Mouse (Mus musculus): Measurements from ENCODE around the gene 1110032A03Rik. TPM values are rescaled to one million over a fixed set of nuclear protein-coding genes. Genes with fewer than 3 reads are reported as not detected.

Gene 1110032A03Rik
- polyA plus RNA-seq, 1 experiment from 2014 or later, result 46.3 TPM

DNA sequence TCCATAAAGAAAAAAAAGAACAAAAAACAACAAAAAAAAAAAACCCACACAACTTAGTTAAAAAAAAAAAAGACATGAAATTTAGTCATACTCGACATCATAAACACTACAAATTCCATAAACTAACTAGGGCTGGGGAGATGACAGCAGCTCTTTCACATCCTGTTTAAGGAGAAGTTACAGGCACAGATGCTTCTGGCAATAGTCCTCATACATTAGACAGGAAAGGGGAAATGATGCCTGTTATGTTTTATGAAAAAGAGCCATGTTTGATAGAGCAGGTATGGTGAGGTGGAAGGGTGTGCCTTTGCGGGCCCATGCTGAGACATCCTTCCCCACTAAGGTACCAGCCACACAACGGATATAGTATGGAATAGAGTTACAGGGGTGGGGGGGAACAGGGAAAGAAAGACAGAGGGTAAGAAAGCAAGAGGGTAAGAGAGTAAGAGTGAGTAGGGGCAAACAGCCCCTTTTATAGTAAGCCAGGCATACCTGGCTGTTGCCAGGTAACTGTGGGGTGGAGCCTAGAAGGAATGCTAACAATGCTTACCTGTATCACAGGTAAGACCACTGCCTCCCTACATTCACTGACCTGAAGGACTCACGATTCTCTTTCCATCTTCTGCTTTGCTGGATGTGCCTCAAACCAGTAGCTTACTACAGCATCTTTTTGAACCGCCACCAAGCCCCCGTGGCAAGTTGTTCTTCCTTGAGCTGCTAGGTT lies 13.6 kb downstream of the 1110032A03Rik start:
- ATAC-seq (ENCODE audit: low read depth), result peak; percentile 54
- Histone ChIP-seq H3K27me3 (ENCODE audit: control insufficient read depth, insufficient read depth, low read depth, low read length) (no peaks in the 10 kb centered on the region), H3K36me3 (ENCODE audit: control insufficient read depth, insufficient read depth, low read length) (no peaks in the 10 kb centered on the region), H3K4me3 (ENCODE audit: low read length) (no peak overlapping the region), H3K4me2 (ENCODE audit: low read depth, low read length) (no peak overlapping the region; the same call in 1 of the 2 replicates), H3K9me3 (ENCODE audit: control insufficient read depth, low read length) (no peaks in the 10 kb centered on the region), H3K4me1 (replicated peaks; ENCODE audit: control insufficient read depth, insufficient read depth, low read length) (0 out of 2 replicates have a peak, but pooled peaks cover 2% of the 10 kb centered on the region), H3K27ac (ENCODE audit: low read length) (peak overlapping the region; percentile 44; the same call in 1 of the 2 replicates), H3K9ac (ENCODE audit: low read length) (no peak overlapping the region)
- 36% methylated on average over 6 of the region's 6 CpGs for WGBS

DNA sequence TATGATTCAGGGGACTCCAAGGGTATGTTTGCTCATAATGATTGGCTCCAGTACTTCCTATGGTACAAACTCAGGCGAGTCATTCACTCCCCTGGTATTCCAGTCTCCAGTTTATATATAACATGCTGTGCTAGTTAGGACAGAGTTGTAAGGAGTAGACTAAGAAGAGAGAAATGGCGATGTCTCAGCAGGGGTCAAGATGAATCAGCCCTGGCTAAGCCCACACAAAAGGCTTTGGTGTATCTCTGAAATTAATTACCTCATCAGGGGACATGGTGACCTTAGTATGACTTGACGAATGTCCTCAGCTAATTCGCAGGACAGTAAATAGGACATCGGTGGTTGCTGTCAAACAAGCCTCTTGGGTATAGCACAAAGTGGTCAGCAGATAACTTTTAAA lies 18.6 kb downstream of the 1110032A03Rik start:
- Histone ChIP-seq H3K4me3 (ENCODE audit: low read length) (no peak overlapping the region), H3K9ac (ENCODE audit: low read length) (no peak overlapping the region), H3K27me3 (ENCODE audit: control insufficient read depth, insufficient read depth, low read depth, low read length) (no peaks in the 10 kb centered on the region), H3K4me1 (replicated peaks; ENCODE audit: control insufficient read depth, insufficient read depth, low read length) (peaks cover 15% of the 10 kb centered on the region), H3K36me3 (ENCODE audit: control insufficient read depth, insufficient read depth, low read length) (no peaks in the 10 kb centered on the region), H3K4me2 (ENCODE audit: low read depth, low read length) (no peak overlapping the region), H3K27ac (ENCODE audit: low read length) (no peak overlapping the region), H3K9me3 (ENCODE audit: control insufficient read depth, low read length) (no peaks in the 10 kb centered on the region)
- WGBS, result 53% methylated on average over 5 of the region's 5 CpGs
- ATAC-seq (ENCODE audit: low read depth), result no peak

GRCm38 (mm10) chr9:50753947-50754346 lies 21.4 kb downstream of the 1110032A03Rik start:
- H3K9me3 ChIP-seq (ENCODE audit: control insufficient read depth, low read length), result no peaks in the 10 kb centered on the region
- H3K4me3 ChIP-seq (ENCODE audit: low read length), result peak overlapping the region; percentile 48
- peaks cover 24% of the 10 kb centered on the region for H3K4me1 ChIP-seq (replicated peaks; ENCODE audit: control insufficient read depth, insufficient read depth, low read length)
- 33% methylated on average over 7 of the region's 7 CpGs for WGBS
- H3K36me3 ChIP-seq (ENCODE audit: control insufficient read depth, insufficient read depth, low read length), result no peaks in the 10 kb centered on the region
- no peaks in the 10 kb centered on the region for H3K27me3 ChIP-seq (ENCODE audit: control insufficient read depth, insufficient read depth, low read depth, low read length)
- peak overlapping the region; percentile 1; the same call in 1 of the 2 replicates for H3K27ac ChIP-seq (ENCODE audit: low read length)
- peak overlapping the region; percentile 65 for H3K9ac ChIP-seq (ENCODE audit: low read length)
- no peak for ATAC-seq (ENCODE audit: low read depth)
- peak overlapping the region; percentile 61 for H3K4me2 ChIP-seq (ENCODE audit: low read depth, low read length)

GRCm38 (mm10) chr9:50752784-50753615 lies 22.3 kb downstream of the 1110032A03Rik start:
- Histone ChIP-seq H3K9me3 (ENCODE audit: control insufficient read depth, low read length) (no peaks in the 10 kb centered on the region), H3K4me1 (replicated peaks; ENCODE audit: control insufficient read depth, insufficient read depth, low read length) (peaks cover 24% of the 10 kb centered on the region), H3K36me3 (ENCODE audit: control insufficient read depth, insufficient read depth, low read length) (no peaks in the 10 kb centered on the region), H3K27me3 (ENCODE audit: control insufficient read depth, insufficient read depth, low read depth, low read length) (no peaks in the 10 kb centered on the region), H3K9ac (ENCODE audit: low read length) (peak overlapping the region; percentile 65), H3K4me2 (ENCODE audit: low read depth, low read length) (peak overlapping the region; percentile 61), H3K27ac (ENCODE audit: low read length) (peak overlapping the region; percentile 92), H3K4me3 (ENCODE audit: low read length) (peak overlapping the region; percentile 48)
- ATAC-seq (ENCODE audit: low read depth), result peak; percentile 91
- WGBS, result 54% methylated on average over 17 of the region's 17 CpGs

GRCm38 (mm10) chr9:50752054-50752602 lies 23.2 kb downstream of the 1110032A03Rik start, which contains the start of gene Hspb2:
TSS of gene Hspb2 (minus strand) at chr9:50752354.
- Histone ChIP-seq H3K9ac (ENCODE audit: low read length) (peak within 1 kb of the TSS; percentile 65), H3K9me3 (ENCODE audit: control insufficient read depth, low read length) (no peaks in the 10 kb centered on the region), H3K4me1 (replicated peaks; ENCODE audit: control insufficient read depth, insufficient read depth, low read length) (peaks cover 24% of the 10 kb centered on the region), H3K36me3 (ENCODE audit: control insufficient read depth, insufficient read depth, low read length) (no peaks in the 10 kb centered on the region), H3K4me3 (ENCODE audit: low read length) (peak within 1 kb of the TSS; percentile 48), H3K4me2 (ENCODE audit: low read depth, low read length) (peak within 1 kb of the TSS; percentile 61), H3K27ac (ENCODE audit: low read length) (peak within 1 kb of the TSS; percentile 92), H3K27me3 (ENCODE audit: control insufficient read depth, insufficient read depth, low read depth, low read length) (no peaks in the 10 kb centered on the region)
- peak; percentile 59 for ATAC-seq (ENCODE audit: low read depth)
- WGBS, result 52% methylated on average over 14 of the region's 14 CpGs

DNA sequence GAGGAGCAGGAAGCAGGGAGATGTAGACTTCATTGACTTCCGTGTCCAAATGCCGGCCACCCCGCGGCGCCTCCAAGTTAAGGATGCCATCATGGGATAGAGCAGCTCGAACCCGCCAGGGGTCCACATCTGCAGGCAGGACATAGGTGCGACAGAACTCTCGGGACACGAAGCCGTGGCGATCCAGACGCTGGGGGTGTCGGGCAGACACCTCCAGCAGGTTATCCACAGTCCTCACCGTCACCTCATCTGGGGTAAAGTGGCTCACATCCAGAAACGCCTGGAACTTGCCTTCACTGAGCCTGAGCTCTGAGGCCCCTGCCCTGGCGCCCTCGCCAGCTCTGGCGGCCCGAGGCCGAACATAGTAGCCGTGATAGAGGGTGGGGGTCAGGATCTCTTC lies 24.0 kb downstream of the 1110032A03Rik start, which contains the start of gene Cryab:
TSS of gene Cryab (plus strand) at position 3 of the 400 bp plus-strand sequence.
- Histone ChIP-seq H3K9ac (ENCODE audit: low read length) (peak within 1 kb of the TSS; percentile 32), H3K27me3 (ENCODE audit: control insufficient read depth, insufficient read depth, low read depth, low read length) (no peaks in the 10 kb centered on the region), H3K36me3 (ENCODE audit: control insufficient read depth, insufficient read depth, low read length) (no peaks in the 10 kb centered on the region), H3K4me1 (replicated peaks; ENCODE audit: control insufficient read depth, insufficient read depth, low read length) (peaks cover 29% of the 10 kb centered on the region), H3K4me2 (ENCODE audit: low read depth, low read length) (peak within 1 kb of the TSS; percentile 61), H3K4me3 (ENCODE audit: low read length) (peak within 1 kb of the TSS; percentile 21), H3K27ac (ENCODE audit: low read length) (peak within 1 kb of the TSS; percentile 92), H3K9me3 (ENCODE audit: control insufficient read depth, low read length) (no peaks in the 10 kb centered on the region)
- no peak for ATAC-seq (ENCODE audit: low read depth)
- WGBS, result 57% methylated on average over 22 of the region's 22 CpGs

- Histone ChIP-seq H3K27ac (ENCODE audit: low read length) (no peak overlapping the region), H3K27me3 (ENCODE audit: control insufficient read depth, insufficient read depth, low read depth, low read length) (no peaks in the 10 kb centered on the region), H3K4me2 (ENCODE audit: low read depth, low read length) (no peak overlapping the region), H3K9ac (ENCODE audit: low read length) (no peak overlapping the region), H3K4me3 (ENCODE audit: low read length) (no peak overlapping the region), H3K4me1 (replicated peaks; ENCODE audit: control insufficient read depth, insufficient read depth, low read length) (peaks cover 30% of the 10 kb centered on the region), H3K9me3 (ENCODE audit: control insufficient read depth, low read length) (no peaks in the 10 kb centered on the region), H3K36me3 (ENCODE audit: control insufficient read depth, insufficient read depth, low read length) (no peaks in the 10 kb centered on the region)
- ATAC-seq (ENCODE audit: low read depth), result no peak
- WGBS, result 64% methylated on average over 6 of the region's 6 CpGs
Measured at GRCm38 (mm10) chr9:50750706-50751105, 24.6 kb downstream of the 1110032A03Rik start.

DNA sequence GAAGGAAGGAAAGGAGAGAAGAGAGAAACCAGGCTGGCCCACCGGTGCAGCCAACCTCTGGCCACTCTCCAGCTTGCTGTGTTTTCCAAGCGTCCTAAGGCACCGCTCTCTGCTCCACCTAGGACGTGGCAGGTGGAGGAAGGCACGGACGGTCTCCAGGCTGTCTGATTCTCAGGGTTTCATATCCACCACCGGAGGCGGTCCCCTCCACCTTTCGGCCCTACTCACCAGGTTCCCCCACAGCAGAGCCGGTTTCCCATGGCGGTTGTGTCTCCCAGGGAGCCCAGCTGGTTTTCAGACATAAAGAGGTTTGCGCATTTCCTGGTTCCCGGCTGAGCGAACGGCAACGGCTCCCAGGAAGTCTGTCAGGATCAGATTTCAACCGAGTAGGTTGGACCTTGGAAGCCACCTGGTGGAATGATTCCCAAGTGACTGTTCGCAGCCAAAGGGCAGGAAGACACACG lies 29.1 kb downstream of the 1110032A03Rik start, which contains the start of gene 2310030G06Rik:
TSS of gene 2310030G06Rik (minus strand) at position 323 of the 464 bp plus-strand sequence.
- 4% methylated on average over 19 of the region's 19 CpGs for WGBS
- Histone ChIP-seq H3K9ac (ENCODE audit: low read length) (peak within 1 kb of the TSS; percentile 69), H3K4me1 (replicated peaks; ENCODE audit: control insufficient read depth, insufficient read depth, low read length) (peaks cover 11% of the 10 kb centered on the region), H3K27ac (ENCODE audit: low read length) (peak within 1 kb of the TSS; percentile 94), H3K27me3 (ENCODE audit: control insufficient read depth, insufficient read depth, low read depth, low read length) (no peaks in the 10 kb centered on the region), H3K4me3 (ENCODE audit: low read length) (peak within 1 kb of the TSS; percentile 53), H3K9me3 (ENCODE audit: control insufficient read depth, low read length) (no peaks in the 10 kb centered on the region), H3K4me2 (ENCODE audit: low read depth, low read length) (peak within 1 kb of the TSS; percentile 57), H3K36me3 (ENCODE audit: control insufficient read depth, insufficient read depth, low read length) (no peaks in the 10 kb centered on the region)
- peak; percentile 80 for ATAC-seq (ENCODE audit: low read depth)

All from lung, embryonic 16.5 days (tissue).